Mouse (Mus musculus) erythroblast, embryonic 14.5 days (primary cell): ENCODE data around the gene Zc3h12b. TPM values are rescaled to one million over a fixed set of nuclear protein-coding genes. Genes with fewer than 3 reads are reported as not detected.

Experiments
- H3K27me3 ChIP-seq: 2 replicates; pipeline ENCODE4 v1.6.1; 2012; ENCODE audit warnings: inconsistent platforms; ENCODE audit not compliant: control insufficient read depth
- H3K36me3 ChIP-seq: 2 replicates; pipeline ENCODE4 v1.6.1; 2012; ENCODE audit warnings: mild to moderate bottlenecking, inconsistent platforms; ENCODE audit not compliant: control insufficient read depth
- H3K4me1 ChIP-seq: 2 replicates; pipeline ENCODE4 v1.6.1; 2012; ENCODE audit warnings: inconsistent platforms; ENCODE audit not compliant: control insufficient read depth
- H3K4me3 ChIP-seq: replicated peaks from 2 replicates; pipeline ENCODE3; 2012; ENCODE audit warnings: moderate library complexity, mild to moderate bottlenecking, inconsistent platforms
- H3K9me3 ChIP-seq: 2 replicates; pipeline ENCODE4 v1.6.1; 2012; ENCODE audit warnings: low read length, inconsistent platforms, mixed read lengths; ENCODE audit not compliant: control insufficient read depth
- GATA1 ChIP-seq: IDR thresholded peaks from 2 replicates; pipeline ENCODE4 v1.6.1; 2012; ENCODE audit warnings: low read length, inconsistent platforms, mixed read lengths
- TAL1 ChIP-seq: IDR thresholded peaks from 3 replicates; pipeline ENCODE4 v1.6.1; 2012; ENCODE audit warnings: low read length, inconsistent platforms, mixed read lengths
- polyA plus RNA-seq: library from polyadenylated mRNA; stranded (reverse); fragments of >175 nt; gene quantifications from 2 replicates; pipeline ENCODE4 v1.2.3, GENCODE M21; 2012

Gene Zc3h12b
- polyA plus RNA-seq: not detected in 2 replicates

DNA sequence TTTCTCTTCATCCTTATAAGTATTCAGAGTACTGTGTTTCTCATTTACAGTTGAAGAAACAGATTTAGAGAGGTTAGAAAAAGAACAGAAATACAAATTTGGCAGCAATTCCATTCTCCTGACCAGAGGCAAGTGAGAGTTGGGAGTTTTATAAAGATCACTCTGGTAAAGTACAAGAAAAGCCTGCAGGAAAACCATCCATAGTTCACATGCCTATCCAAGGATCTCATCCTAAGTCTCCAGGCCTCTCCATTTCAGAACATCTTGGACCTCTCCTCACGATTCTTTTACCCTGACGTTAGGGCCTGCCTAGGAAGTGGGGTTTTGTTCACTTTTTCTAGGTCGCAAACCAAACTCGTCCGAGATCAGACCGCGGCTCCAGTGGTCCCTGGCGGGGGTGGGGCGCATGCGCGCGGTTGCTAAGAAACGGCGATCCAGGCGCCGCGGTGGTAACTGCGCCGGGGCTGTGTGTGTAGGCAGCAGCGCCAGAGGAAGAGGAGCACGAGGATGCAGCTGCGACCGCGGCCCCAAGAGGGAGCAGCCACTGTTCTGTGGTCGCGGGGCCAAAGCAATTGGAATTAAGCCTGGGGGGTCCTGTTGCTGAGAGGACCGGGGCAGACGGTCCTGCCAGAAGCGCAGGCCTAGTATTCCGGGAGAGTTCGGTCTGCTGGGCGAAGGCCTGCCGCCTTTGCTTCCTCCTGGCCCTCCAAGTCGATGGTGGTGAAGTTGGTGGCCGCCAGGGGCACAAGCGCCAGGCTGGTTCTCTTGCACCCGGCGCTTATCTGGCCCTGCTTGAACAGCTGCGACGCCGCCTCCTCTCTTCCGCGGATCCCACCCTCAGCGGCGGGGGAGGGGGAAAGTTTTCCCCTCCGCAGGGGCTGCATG is at the start of gene Zc3h12b:
Gene Zc3h12b, plus strand, starts transcription at position 452 of the 885 bp plus-strand sequence.
- peaks cover 3% of the 10 kb centered on the region; the same call in 1 of the 2 replicates for H3K4me1 ChIP-seq
- no peaks in the 10 kb centered on the region for H3K36me3 ChIP-seq
- peaks cover 10% of the 10 kb centered on the region for H3K27me3 ChIP-seq
- H3K4me3 ChIP-seq: peak within 1 kb of the TSS; percentile 46
- TF ChIP-seq GATA1: no peak
- no peak for TF ChIP-seq TAL1
- H3K9me3 ChIP-seq: no peaks in the 10 kb centered on the region

- Histone ChIP-seq H3K9me3 (no peaks in the 10 kb centered on the region), H3K36me3 (no peaks in the 10 kb centered on the region), H3K27me3 (no peaks in the 10 kb centered on the region), H3K4me3 (no peak overlapping the region), H3K4me1 (no peaks in the 10 kb centered on the region)
- TF ChIP-seq GATA1: no peak
- TF ChIP-seq TAL1: no peak
These were observed 29.3 kb upstream of the Zc3h12b start for GRCm38 (mm10) chrX:95682206-95682605.

DNA sequence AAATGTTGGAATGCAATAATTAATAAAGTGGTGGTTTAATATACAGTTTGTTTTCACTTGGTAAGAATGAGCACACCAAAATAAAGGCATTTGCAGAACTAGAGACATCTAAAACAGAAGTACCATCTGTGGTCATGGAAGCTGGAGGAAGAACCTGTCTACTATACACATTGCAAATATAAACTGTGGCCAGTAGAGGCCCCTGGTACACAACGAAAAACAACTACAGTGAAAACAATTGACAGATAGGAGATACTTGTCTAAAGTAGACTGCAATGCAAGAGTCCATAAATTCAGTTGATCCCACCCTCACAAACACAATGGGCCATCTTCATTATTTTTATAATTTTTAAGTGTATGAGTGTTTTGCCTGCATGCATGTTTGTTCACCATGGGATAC is 24.4 kb upstream of the Zc3h12b start:
- H3K36me3 ChIP-seq: no peaks in the 10 kb centered on the region
- TF ChIP-seq TAL1 (no peak), GATA1 (no peak)
- no peak overlapping the region for H3K4me3 ChIP-seq
- H3K27me3 ChIP-seq: no peaks in the 10 kb centered on the region
- H3K4me1 ChIP-seq: no peaks in the 10 kb centered on the region
- no peaks in the 10 kb centered on the region for H3K9me3 ChIP-seq

DNA sequence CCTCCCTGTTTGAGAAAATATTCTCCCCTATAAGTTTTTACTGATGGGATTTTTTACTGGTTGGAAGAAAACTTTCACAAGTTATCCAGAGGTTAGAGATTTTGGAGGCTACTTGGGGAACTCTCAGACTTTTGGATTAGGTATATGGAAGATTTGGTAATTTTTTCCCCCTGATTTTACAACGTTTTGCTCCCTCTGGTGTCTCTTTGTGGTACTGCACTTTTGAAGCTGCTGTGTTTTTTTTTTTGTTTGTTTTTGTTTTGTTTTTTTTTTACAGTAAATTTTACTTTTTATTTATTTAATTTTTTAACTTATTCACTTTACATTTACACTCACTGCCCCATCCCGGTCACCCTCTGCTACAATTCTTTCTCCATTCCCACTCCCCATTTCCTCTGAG is 26.8 kb downstream of the Zc3h12b start:
- no peaks in the 10 kb centered on the region for H3K9me3 ChIP-seq
- TF ChIP-seq GATA1 (no peak), TAL1 (no peak)
- no peak overlapping the region for H3K4me3 ChIP-seq

GRCm38 (mm10) chrX:95795881-95796280 is 84.4 kb downstream of the Zc3h12b start:
- no peak overlapping the region for H3K4me3 ChIP-seq
- no peaks in the 10 kb centered on the region for H3K27me3 ChIP-seq
- no peaks in the 10 kb centered on the region for H3K4me1 ChIP-seq
- H3K36me3 ChIP-seq: no peaks in the 10 kb centered on the region
- TF ChIP-seq TAL1 (no peak), GATA1 (no peak)
- H3K9me3 ChIP-seq: peaks cover 4% of the 10 kb centered on the region; the same call in 1 of the 2 replicates

More for the DNA sequence above, 26.8 kb downstream of the Zc3h12b start:
- H3K36me3 ChIP-seq: no peaks in the 10 kb centered on the region
- H3K4me1 ChIP-seq: no peaks in the 10 kb centered on the region
- no peaks in the 10 kb centered on the region for H3K27me3 ChIP-seq

GRCm38 (mm10) chrX:95801790-95802189 is 90.3 kb downstream of the Zc3h12b start:
- Histone ChIP-seq H3K4me3 (no peak overlapping the region), H3K4me1 (no peaks in the 10 kb centered on the region), H3K9me3 (peaks cover 4% of the 10 kb centered on the region; the same call in 1 of the 2 replicates), H3K27me3 (peaks cover 2% of the 10 kb centered on the region; the same call in 1 of the 2 replicates), H3K36me3 (no peaks in the 10 kb centered on the region)
- TF ChIP-seq GATA1 (no peak), TAL1 (no peak)

GRCm38 (mm10) chrX:95852806-95853205 is 141.3 kb downstream of the Zc3h12b start:
- no peaks in the 10 kb centered on the region for H3K36me3 ChIP-seq
- no peaks in the 10 kb centered on the region for H3K27me3 ChIP-seq
- no peaks in the 10 kb centered on the region for H3K4me1 ChIP-seq
- TF ChIP-seq GATA1 (no peak), TAL1 (no peak)
- H3K9me3 ChIP-seq: peaks cover 4% of the 10 kb centered on the region; the same call in 1 of the 2 replicates
- no peak overlapping the region for H3K4me3 ChIP-seq

GRCm38 (mm10) chrX:95881111-95881510 is 169.6 kb downstream of the Zc3h12b start:
- no peaks in the 10 kb centered on the region for H3K36me3 ChIP-seq
- H3K4me1 ChIP-seq: no peaks in the 10 kb centered on the region
- H3K4me3 ChIP-seq: no peak overlapping the region
- 0 out of 2 replicates have a peak, but pooled peaks cover 2% of the 10 kb centered on the region for H3K27me3 ChIP-seq
- TF ChIP-seq GATA1 (no peak), TAL1 (no peak)
- H3K9me3 ChIP-seq: no peaks in the 10 kb centered on the region

DNA sequence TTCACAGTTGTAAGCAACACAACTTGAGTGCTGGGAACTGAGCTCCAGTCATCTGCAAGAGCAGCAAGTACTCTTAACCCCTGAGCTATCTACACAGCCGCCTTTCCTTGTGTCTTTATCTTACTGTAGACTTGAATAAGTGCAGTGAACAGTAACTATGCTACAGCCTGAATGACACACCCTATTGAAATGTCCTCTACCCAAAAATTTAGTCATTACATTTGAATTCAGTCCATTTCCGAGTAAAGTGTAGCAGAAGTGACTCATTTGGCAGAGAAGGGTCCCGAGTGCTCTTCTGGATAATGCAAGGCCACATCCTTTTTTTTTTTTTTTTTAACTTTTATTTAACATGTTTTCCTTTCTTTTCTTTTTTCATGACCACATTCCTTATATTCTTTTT is 191.2 kb downstream of the Zc3h12b start:
- H3K27me3 ChIP-seq: no peaks in the 10 kb centered on the region; the same call in 1 of the 2 replicates
- H3K9me3 ChIP-seq: no peaks in the 10 kb centered on the region
- no peak overlapping the region for H3K4me3 ChIP-seq
- TF ChIP-seq GATA1: no peak
- no peak for TF ChIP-seq TAL1
- no peaks in the 10 kb centered on the region for H3K36me3 ChIP-seq
- no peaks in the 10 kb centered on the region for H3K4me1 ChIP-seq
